Comparison of ENCODE assay signal across 7 mouse cellular contexts in genomic region chr11:80154501-80154900, GRCm38 (mm10). TPM values are rescaled to one million over a fixed set of nuclear protein-coding genes. Genes with fewer than 3 reads are reported as not detected.
DNase-seq lines count a peak whose midpoint lies in the region; ATAC-seq and TF ChIP-seq lines count a peak whose summit lies in the region.

No protein-coding gene starts in this region.

- DNase-seq in forebrain, embryonic 14.5 days (ENCODE audit: low spot score): no peak
- DNase-seq in gastrocnemius, postnatal 36 days: no peak
- no peak for DNase-seq in layer of hippocampus, adult 8-10 months (ENCODE audit: low spot score in 2 of 2)

- H3K27me3 ChIP-seq in megakaryocyte, embryonic 14.5 days (replicated peaks): peaks cover 53% of the 10 kb centered on the region
- peaks cover 32% of the 10 kb centered on the region for H3K27me3 ChIP-seq in forebrain, embryonic 14.5 days (replicated peaks; ENCODE audit: control insufficient read depth, insufficient read depth, low read length)
- H3K27me3 ChIP-seq in limb, embryonic 12.5 days: peaks cover 72% of the 10 kb centered on the region
- H3K27me3 ChIP-seq in small intestine, adult 2 months (ENCODE audit: control insufficient read depth, insufficient read depth, low read length): no peaks in the 10 kb centered on the region

- peak overlapping the region; percentile 97 for H3K4me3 ChIP-seq in megakaryocyte, embryonic 14.5 days (replicated peaks)
- H3K4me3 ChIP-seq in forebrain, embryonic 14.5 days (ENCODE audit: low read depth, low read length): peak overlapping the region; percentile 38
- peak overlapping the region; percentile 51 for H3K4me3 ChIP-seq in limb, embryonic 12.5 days (replicated peaks)
- peak overlapping the region; percentile 80 for H3K4me3 ChIP-seq in small intestine, adult 2 months (ENCODE audit: low read depth, low read length)

- no peaks in the 10 kb centered on the region for H3K9me3 ChIP-seq in megakaryocyte, embryonic 14.5 days
- no peaks in the 10 kb centered on the region for H3K9me3 ChIP-seq in forebrain, embryonic 14.5 days (replicated peaks; ENCODE audit: control insufficient read depth, low read length)
- H3K9me3 ChIP-seq in limb, embryonic 12.5 days: no peaks in the 10 kb centered on the region

- 24% methylated on average over 25 of the region's 25 CpGs for WGBS in forebrain, embryonic 14.5 days
- WGBS in limb, embryonic 12.5 days: 29% methylated on average over 25 of the region's 25 CpGs
- 35% methylated on average over 25 of the region's 25 CpGs for WGBS in small intestine, adult 2 months

- H3K4me1 ChIP-seq in megakaryocyte, embryonic 14.5 days: peaks cover 45% of the 10 kb centered on the region
- no peaks in the 10 kb centered on the region for H3K4me1 ChIP-seq in forebrain, embryonic 14.5 days (ENCODE audit: control insufficient read depth, insufficient read depth, low read length)
- peaks cover 7% of the 10 kb centered on the region for H3K4me1 ChIP-seq in limb, embryonic 12.5 days (replicated peaks)
- peaks cover 14% of the 10 kb centered on the region for H3K4me1 ChIP-seq in small intestine, adult 2 months (ENCODE audit: control insufficient read depth, insufficient read depth, insufficient read length, low read length)

- no peaks in the 10 kb centered on the region for H3K36me3 ChIP-seq in megakaryocyte, embryonic 14.5 days (replicated peaks; ENCODE audit: low read length)
- H3K36me3 ChIP-seq in forebrain, embryonic 14.5 days (ENCODE audit: control insufficient read depth, insufficient read depth, low read length): no peaks in the 10 kb centered on the region
- no peaks in the 10 kb centered on the region for H3K36me3 ChIP-seq in limb, embryonic 12.5 days
- no peaks in the 10 kb centered on the region; the same call in none of the 2 replicates for H3K36me3 ChIP-seq in small intestine, adult 2 months (ENCODE audit: control insufficient read depth, insufficient read depth, low read length)

- H3K9ac ChIP-seq in forebrain, embryonic 14.5 days (ENCODE audit: low read length): peak overlapping the region; percentile 40
- H3K9ac ChIP-seq in limb, embryonic 12.5 days (replicated peaks): peak overlapping the region; percentile 51

- ATAC-seq in megakaryocyte, adult 5-6 weeks (ENCODE audit: poor library complexity, severe bottlenecking): no peak
- ATAC-seq in forebrain, embryonic 14.5 days: no peak
- ATAC-seq in limb, embryonic 12.5 days (ENCODE audit: insufficient number of reproducible peaks, insufficient read depth, low FRiP score, low TSS enrichment, low read depth): no peak

- intact Hi-C loops in gastrocnemius, postnatal 36 days (cut with DNase I): no loop called here

- no peak overlapping the region for H3K27ac ChIP-seq in forebrain, embryonic 14.5 days (ENCODE audit: low read depth, low read length)
- H3K27ac ChIP-seq in limb, embryonic 12.5 days: no peak overlapping the region
- peak overlapping the region; percentile 53 for H3K27ac ChIP-seq in small intestine, adult 2 months (ENCODE audit: insufficient read depth, low read depth, low read length)

- no peak for TF ChIP-seq CTCF in small intestine, adult 2 months (IDR thresholded peaks at IDR 0.05; ENCODE audit: extremely low read depth, insufficient read length, insufficient replicate concordance, low read depth, low read length)

- peak overlapping the region; percentile 58 for H3K4me2 ChIP-seq in forebrain, embryonic 14.5 days (ENCODE audit: low read length)
- H3K4me2 ChIP-seq in limb, embryonic 12.5 days: peak overlapping the region; percentile 76

- no peak for TF ChIP-seq POLR2A in small intestine, adult 2 months (IDR thresholded peaks at IDR 0.05; ENCODE audit: low read depth, low read length)

RNA-seq across cellular contexts. Expression of gene Adap2, which starts 0.6 kb away (rescaled TPM):
- polyA plus RNA-seq in megakaryocyte, embryonic 14.5 days (2012; ENCODE audit: insufficient read depth, low replicate concordance): 4.2 TPM in 1 of 2 replicates, not detected in the other
- 2.7 and 3.7 TPM in 2 replicates for total RNA-seq in megakaryocyte, adult 5-6 weeks (2015)
- total RNA-seq in megakaryocyte, adult 5-6 weeks (2017): 4.2 and 5.8 TPM in 2 replicates
- polyA plus RNA-seq in forebrain, embryonic 14.5 days (2014; fragmentation: Nextera tagmentation; extraction: Ambion mirVana): 2.0 TPM in 2 replicates
- polyA plus RNA-seq in limb, embryonic 12.5 days (2016; fragmentation: Nextera tagmentation; extraction: Ambion mirVana): 0.45 and 1.2 TPM in 2 replicates
- polyA plus RNA-seq in small intestine, adult 2 months (2012; rRNA removed): 17.3 and 23.2 TPM in 2 replicates
- total RNA-seq in gastrocnemius, postnatal 36 days (2021): 1 to 10 TPM; 3.4 to 5.9 TPM
- total RNA-seq in layer of hippocampus, adult 8-10 months (2022): 10 to 100 TPM in 2 of 4 experiments, 1 to 10 TPM in 2; 6.9 to 15.1 (median 9.9) TPM

RNA-seq across cellular contexts. Expression of gene Tefm, which starts 12.5 kb away (rescaled TPM):
- polyA plus RNA-seq in megakaryocyte, embryonic 14.5 days (2012; ENCODE audit: insufficient read depth, low replicate concordance): 0.44 TPM in 1 of 2 replicates, not detected in the other
- total RNA-seq in megakaryocyte, adult 5-6 weeks (2015): 9.7 and 11.4 TPM in 2 replicates
- total RNA-seq in megakaryocyte, adult 5-6 weeks (2017): 10.4 and 11.4 TPM in 2 replicates
- 24.3 and 24.9 TPM in 2 replicates for polyA plus RNA-seq in forebrain, embryonic 14.5 days (2014; fragmentation: Nextera tagmentation; extraction: Ambion mirVana)
- polyA plus RNA-seq in limb, embryonic 12.5 days (2016; fragmentation: Nextera tagmentation; extraction: Ambion mirVana): 32.4 and 34.9 TPM in 2 replicates
- polyA plus RNA-seq in small intestine, adult 2 months (2012; rRNA removed): 0.60 and 1.1 TPM in 2 replicates
- total RNA-seq in gastrocnemius, postnatal 36 days (2021): 10 to 100 TPM; 16.5 to 20.6 TPM
- total RNA-seq in layer of hippocampus, adult 8-10 months (2022): 10 to 100 TPM; 10.1 to 12.9 (median 11.5) TPM

RNA-seq across cellular contexts. Expression of gene Rnf135, which starts 29.1 kb away (rescaled TPM):
- polyA plus RNA-seq in megakaryocyte, embryonic 14.5 days (2012; ENCODE audit: insufficient read depth, low replicate concordance): 2.6 and 3.6 TPM in 2 replicates
- 4.8 and 9.1 TPM in 2 replicates for total RNA-seq in megakaryocyte, adult 5-6 weeks (2015)
- 4.4 and 4.7 TPM in 2 replicates for total RNA-seq in megakaryocyte, adult 5-6 weeks (2017)
- polyA plus RNA-seq in forebrain, embryonic 14.5 days (2014; fragmentation: Nextera tagmentation; extraction: Ambion mirVana): 2.4 and 2.6 TPM in 2 replicates
- polyA plus RNA-seq in limb, embryonic 12.5 days (2016; fragmentation: Nextera tagmentation; extraction: Ambion mirVana): 6.3 and 6.4 TPM in 2 replicates
- 4.3 and 5.9 TPM in 2 replicates for polyA plus RNA-seq in small intestine, adult 2 months (2012; rRNA removed)
- total RNA-seq in gastrocnemius, postnatal 36 days (2021): 1 to 10 TPM; 1.8 to 2.4 TPM
- total RNA-seq in layer of hippocampus, adult 8-10 months (2022): 1 to 10 TPM; 4.9 to 7.3 (median 5.6) TPM

RNA-seq across cellular contexts. Expression of gene Rhot1, which starts 54.3 kb away (rescaled TPM):
- 2.6 and 3.2 TPM in 2 replicates for polyA plus RNA-seq in megakaryocyte, embryonic 14.5 days (2012; ENCODE audit: insufficient read depth, low replicate concordance)
- 42.5 and 45.0 TPM in 2 replicates for total RNA-seq in megakaryocyte, adult 5-6 weeks (2015)
- total RNA-seq in megakaryocyte, adult 5-6 weeks (2017): 34.6 and 37.8 TPM in 2 replicates
- 68.8 and 78.1 TPM in 2 replicates for polyA plus RNA-seq in forebrain, embryonic 14.5 days (2014; fragmentation: Nextera tagmentation; extraction: Ambion mirVana)
- 58.2 and 59.5 TPM in 2 replicates for polyA plus RNA-seq in limb, embryonic 12.5 days (2016; fragmentation: Nextera tagmentation; extraction: Ambion mirVana)
- polyA plus RNA-seq in small intestine, adult 2 months (2012; rRNA removed): 1.8 and 3.0 TPM in 2 replicates
- 10 to 100 TPM; 35.7 to 37.2 TPM for total RNA-seq in gastrocnemius, postnatal 36 days (2021)
- total RNA-seq in layer of hippocampus, adult 8-10 months (2022): 10 to 100 TPM; 61.3 to 76.0 (median 67.7) TPM

Comparison
In these comparisons a context has a peak if more than half of its experiments do, and no peak if none do; other contexts are left out.
1. H3K4me3 ChIP-seq: peak in every context shown above with its lines; median percentile 97 in megakaryocyte, embryonic 14.5 days; 80 in small intestine, adult 2 months; 51 in limb, embryonic 12.5 days; 38 in forebrain, embryonic 14.5 days.
2. RNA of gene Tefm, which starts 12.5 kb away (polyA plus RNA-seq): 32.4 to 34.9 TPM in limb, embryonic 12.5 days and 24.3 to 24.9 TPM in forebrain, embryonic 14.5 days; 0.60 to 1.1 TPM in small intestine, adult 2 months and 0.44 TPM in megakaryocyte, embryonic 14.5 days; every median in the first group is over 10 times any median in the second.